Mouse (Mus musculus) embryonic fibroblast, embryonic 13.5 days (primary cell): ENCODE measurements at regions not wholly inside any gene's neighbourhood (a gene's known extent, or its start where the extent isn't known, plus 50 kb on each side); places are given as distances from the start of the nearest gene placed in this dataset.

Source experiments
- CTCF ChIP-seq: IDR thresholded peaks from 2 replicates; pipeline ENCODE4 v1.5.1; 2011; ENCODE audit warnings: mild to moderate bottlenecking, control low read depth, low read length, moderate library complexity, borderline replicate concordance; ENCODE audit not compliant: insufficient read depth
- POLR2A ChIP-seq: IDR thresholded peaks from 2 replicates; pipeline ENCODE4 v1.6.1; 2011; ENCODE audit warnings: low read depth, mild to moderate bottlenecking, control low read depth, low read length, moderate library complexity

GRCm38 (mm10) chr1:92299041-92299440 is 103.5 kb upstream of the Hdac4 start:
- TF ChIP-seq CTCF (no peak), POLR2A (no peak)
